Mouse (Mus musculus) B cell, adult 2 months (primary cell): ENCODE measurements around the gene Hoxa11.

ENCODE experiments used
- DNase-seq, 2 experiments: peaks; one replicate each; pipeline ENCODE4 v3.0.0; 2022

Gene Hoxa11

GRCm38 (mm10) chr6:52232984-52233545 is 12.5 kb downstream of the Hoxa11 start:
- DNase-seq = no peak

GRCm38 (mm10) chr6:52232568-52232965 is 13.0 kb downstream of the Hoxa11 start:
- no peak for DNase-seq

- no peak for DNase-seq
Observed at GRCm38 (mm10) chr6:52231885-52232567, 13.6 kb downstream of the Hoxa11 start.

GRCm38 (mm10) chr6:52230516-52231165 is 15.0 kb downstream of the Hoxa11 start, which contains the start of gene Hoxa9:
Hoxa9 (minus strand) TSS chr6:52231089.
- no peak for DNase-seq

- DNase-seq = no peak
Observed at GRCm38 (mm10) chr6:52229558-52230416, 15.8 kb downstream of the Hoxa11 start.

GRCm38 (mm10) chr6:52228475-52229465 is 16.8 kb downstream of the Hoxa11 start:
- peak in 1 of 2 experiments; percentile 37 for DNase-seq

GRCm38 (mm10) chr6:52227470-52228222 is 18.0 kb downstream of the Hoxa11 start:
- DNase-seq = peak in 1 of 2 experiments; percentile 3

- peak; percentile 6 to 25 for DNase-seq
Observed at GRCm38 (mm10) chr6:52226569-52227257, 18.9 kb downstream of the Hoxa11 start.

- peak; percentile 49 to 59 for DNase-seq
Observed at GRCm38 (mm10) chr6:52225612-52226568, 19.7 kb downstream of the Hoxa11 start.

GRCm38 (mm10) chr6:52224895-52225611 is 20.6 kb downstream of the Hoxa11 start:
- no peak for DNase-seq

- peak; percentile 18 to 31 for DNase-seq
Observed at GRCm38 (mm10) chr6:52223939-52224760, 21.5 kb downstream of the Hoxa11 start.

GRCm38 (mm10) chr6:52222729-52223128 is 22.9 kb downstream of the Hoxa11 start:
- DNase-seq = no peak

- peak; percentile 19 to 29 for DNase-seq
Observed at GRCm38 (mm10) chr6:52221993-52222685, 23.5 kb downstream of the Hoxa11 start.

GRCm38 (mm10) chr6:52221337-52221992 is 24.1 kb downstream of the Hoxa11 start, which contains the start of gene Hoxa7:
Hoxa7 (minus strand) TSS chr6:52221854.
- DNase-seq = peak; percentile 86 to 88

GRCm38 (mm10) chr6:52220865-52221310 is 24.7 kb downstream of the Hoxa11 start:
- DNase-seq = peak; percentile 28 to 36
